Mouse (Mus musculus) layer of hippocampus, adult 18-20 months (tissue): ENCODE data around the gene Dnah1. TPM values are rescaled to one million over a fixed set of nuclear protein-coding genes. Genes with fewer than 3 reads are reported as not detected.

ENCODE experiments used
- DNase-seq, 2 experiments: peaks; one replicate each; pipeline ENCODE4 v3.0.0; 2022; ENCODE audit warnings: low spot score in 2 of 2
- total RNA-seq, 2 experiments: library from RNA; stranded (reverse); gene quantifications; 2 replicates each; pipeline ENCODE4 v1.2.3; 2021

Gene Dnah1
- total RNA-seq, 2 experiments from 2014 or later: 3.7 to 4.9 TPM

- peak in 1 of 2 experiments; percentile 39 for DNase-seq
Measured at GRCm38 (mm10) chr14:31237101-31237882, 86.4 kb downstream of the Dnah1 start.

- DNase-seq: peak; percentile 69 to 90
Measured at GRCm38 (mm10) chr14:31233996-31234591, 89.6 kb downstream of the Dnah1 start.

- DNase-seq: no peak
Measured at GRCm38 (mm10) chr14:31233070-31233995, 90.4 kb downstream of the Dnah1 start.

- no peak for DNase-seq
Measured at GRCm38 (mm10) chr14:31232404-31233069, 91.2 kb downstream of the Dnah1 start.

GRCm38 (mm10) chr14:31230442-31230841, 93.3 kb downstream of the Dnah1 start:
- DNase-seq: no peak

- DNase-seq: no peak
Measured at GRCm38 (mm10) chr14:31228234-31228633, 95.5 kb downstream of the Dnah1 start.

GRCm38 (mm10) chr14:31226978-31227377, 96.7 kb downstream of the Dnah1 start:
- peak; percentile 64 to 70 for DNase-seq

GRCm38 (mm10) chr14:31217666-31218065, 106.0 kb downstream of the Dnah1 start, which contains the start of gene Sema3g:
Gene Sema3g (plus strand): TSS chr14:31217860.
- no peak for DNase-seq

GRCm38 (mm10) chr14:31216846-31217245, 106.8 kb downstream of the Dnah1 start, which contains the start of gene Nisch:
Gene Nisch (minus strand): TSS chr14:31216946.
- no peak for DNase-seq

GRCm38 (mm10) chr14:31215157-31216002, 108.3 kb downstream of the Dnah1 start:
- peak in 1 of 2 experiments; percentile 74 for DNase-seq

GRCm38 (mm10) chr14:31214684-31215083, 109.0 kb downstream of the Dnah1 start:
- no peak for DNase-seq

- no peak for DNase-seq
Measured at GRCm38 (mm10) chr14:31213868-31214267, 109.8 kb downstream of the Dnah1 start.

- DNase-seq: no peak
Measured at GRCm38 (mm10) chr14:31212499-31212898, 111.2 kb downstream of the Dnah1 start.

GRCm38 (mm10) chr14:31211854-31212253, 111.8 kb downstream of the Dnah1 start:
- DNase-seq: no peak

Other genes with a start within 250 kb of the Dnah1 start
- 10 to 100 TPM; 26.9 to 30.3 TPM for gene Smim4, start 194.9 kb downstream of the Dnah1 start, total RNA-seq
- 10 to 100 TPM; 11.0 to 11.5 TPM for gene Nt5dc2, start 192.8 kb downstream of the Dnah1 start, total RNA-seq
- 10 to 100 TPM; 15.6 to 16.2 TPM for gene Stab1, start 155.3 kb downstream of the Dnah1 start, total RNA-seq
- gene Tnnc1, start 115.6 kb downstream of the Dnah1 start, total RNA-seq: 1 to 10 TPM; 2.0 to 3.5 TPM
- gene Nisch, start 107.0 kb downstream of the Dnah1 start, total RNA-seq: 100 to 1,000 TPM; 434 to 437 TPM
- gene Sema3g, start 106.0 kb downstream of the Dnah1 start, total RNA-seq: 1 to 10 TPM; 5.2 to 5.7 TPM
- 1 to 10 TPM; 3.7 to 3.8 TPM for gene Phf7, start 72.6 kb downstream of the Dnah1 start, total RNA-seq
- 100 to 1,000 TPM; 137 to 140 TPM for gene Bap1, start 72.4 kb downstream of the Dnah1 start, total RNA-seq
- gene Capn7, start 12.7 kb upstream of the Dnah1 start, total RNA-seq: 10 to 100 TPM; 37.6 to 41.5 TPM
- 100 to 1,000 TPM; 158 to 165 TPM for gene Sh3bp5, start 112.2 kb upstream of the Dnah1 start, total RNA-seq
- gene Eaf1, start 170.5 kb upstream of the Dnah1 start, total RNA-seq: 10 to 100 TPM; 19.1 to 20.3 TPM
- gene Mettl6, start 171.1 kb upstream of the Dnah1 start, total RNA-seq: 10 to 100 TPM; 28.3 to 29.6 TPM